Mouse (Mus musculus): ENCODE measurements at regions not wholly inside any gene's neighbourhood (a gene's known extent, or its start where the extent isn't known, plus 50 kb on each side); places are given as distances from the start of the nearest gene placed in this dataset.

- TF ChIP-seq CTCF (IDR thresholded peaks at IDR 0.05; ENCODE audit: low read depth): no peak
- no peak for TF ChIP-seq EP300 (optimal IDR thresholded peaks at IDR 0.05)
These were observed 282.9 kb upstream of the Rnf219 start for GRCm38 (mm10) chr14:104805332-104805731.
